Mouse (Mus musculus) small intestine, adult 2 months (tissue): Measurements from ENCODE around the gene Zbed3.

Experiments used
- CTCF ChIP-seq: fragments of 200-500 bp; IDR thresholded peaks from 2 replicates; pipeline ENCODE4 v1.5.1; 2012; ENCODE audit warnings: low read depth, mild to moderate bottlenecking, control low read depth, inconsistent platforms, low read length, moderate library complexity, mixed read lengths; ENCODE audit not compliant: insufficient replicate concordance, insufficient read length; ENCODE audit errors: extremely low read depth
- POLR2A ChIP-seq: fragments of 200-500 bp; IDR thresholded peaks from 2 replicates; pipeline ENCODE4 v1.6.1; 2012; ENCODE audit warnings: low read depth, mild to moderate bottlenecking, control low read depth, inconsistent platforms, low read length, moderate library complexity

DNA sequence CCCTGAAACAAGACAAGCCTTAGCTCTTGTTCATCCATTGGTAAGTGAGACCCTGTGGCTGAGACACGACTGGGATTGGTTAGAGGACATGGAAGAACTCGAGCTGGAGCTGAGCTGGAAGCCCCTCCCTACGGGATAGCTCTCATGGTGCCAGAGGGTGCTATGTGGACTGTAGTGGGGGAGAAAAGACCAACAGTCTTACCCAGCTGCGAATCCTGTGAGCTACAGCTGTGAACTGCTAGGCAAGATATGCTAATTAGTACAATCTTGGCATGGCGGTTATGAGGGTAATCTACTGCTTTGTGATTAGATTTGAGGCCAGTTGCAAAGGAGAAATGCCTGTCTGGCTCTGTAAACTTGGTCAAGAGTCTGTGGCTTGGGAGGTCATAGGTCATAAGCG, 4.3 kb upstream of the Zbed3 start:
- TF ChIP-seq CTCF (no peak), POLR2A (no peak)
